Mouse (Mus musculus) testis, adult 2 months (tissue): ENCODE measurements around the gene Kcnd3.

Experiments used
- CTCF ChIP-seq: fragments of 200-500 bp; IDR thresholded peaks from 2 replicates; pipeline ENCODE4 v1.5.1; 2012; ENCODE audit warnings: low read depth, mild to moderate bottlenecking, inconsistent platforms, low read length, moderate library complexity; ENCODE audit not compliant: control insufficient read depth, insufficient read depth, insufficient replicate concordance
- POLR2A ChIP-seq: fragments of 200-500 bp; IDR thresholded peaks from 2 replicates; pipeline ENCODE4 v1.6.1; 2012; ENCODE audit warnings: low read depth, mild to moderate bottlenecking, inconsistent platforms, low read length, moderate library complexity; ENCODE audit not compliant: control insufficient read depth

DNA sequence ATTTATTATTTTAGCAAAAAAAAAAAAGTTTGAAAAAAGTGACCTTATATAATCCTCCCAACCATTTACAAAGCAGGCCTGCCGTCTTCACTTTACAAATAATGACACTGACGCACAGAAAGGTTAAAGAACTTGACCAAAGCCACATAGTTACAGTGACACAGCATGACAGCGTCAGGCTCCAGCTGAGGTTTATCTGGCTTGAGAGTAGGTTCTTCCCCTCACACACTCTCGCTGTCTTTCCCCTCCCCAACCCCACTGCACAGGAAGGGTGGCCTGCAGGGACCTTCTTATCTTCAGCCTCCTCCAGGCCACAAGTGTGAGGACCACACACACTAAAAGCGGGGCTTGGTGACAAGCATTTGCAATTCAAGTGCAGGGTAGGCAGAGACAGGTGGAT lies 49.5 kb upstream of the Kcnd3 start:
- no peak for TF ChIP-seq POLR2A
- TF ChIP-seq CTCF, result no peak
